Mouse (Mus musculus) 416B (cell line): ENCODE data around the gene Kcnk18.

Source experiments
- DNase-seq: peaks from one replicate; pipeline ENCODE4 v3.0.0; 2011; ENCODE audit warnings: low read depth

Kcnk18 gene

GRCm38 (mm10) chr19:59228376-59228775 lies 9.4 kb downstream of the Kcnk18 start:
- no peak for DNase-seq

GRCm38 (mm10) chr19:59232786-59233185 lies 13.8 kb downstream of the Kcnk18 start:
- peak; percentile 23 for DNase-seq

GRCm38 (mm10) chr19:59235001-59235400 lies 16.0 kb downstream of the Kcnk18 start:
- DNase-seq: no peak

GRCm38 (mm10) chr19:59236046-59236445 lies 17.0 kb downstream of the Kcnk18 start:
- no peak for DNase-seq

- no peak for DNase-seq
Measured at GRCm38 (mm10) chr19:59238630-59239029, 19.6 kb downstream of the Kcnk18 start.

GRCm38 (mm10) chr19:59239124-59239817 lies 20.3 kb downstream of the Kcnk18 start:
- DNase-seq: peak; percentile 73

GRCm38 (mm10) chr19:59241987-59242386 lies 23.0 kb downstream of the Kcnk18 start:
- peak; percentile 40 for DNase-seq

- DNase-seq: peak; percentile 71
Measured at GRCm38 (mm10) chr19:59243057-59243456, 24.0 kb downstream of the Kcnk18 start.

- peak; percentile 86 for DNase-seq
Measured at GRCm38 (mm10) chr19:59248144-59248543, 29.1 kb downstream of the Kcnk18 start.

- peak; percentile 91 for DNase-seq
Measured at GRCm38 (mm10) chr19:59248553-59249286, 29.7 kb downstream of the Kcnk18 start.

- DNase-seq: peak; percentile 90
Measured at GRCm38 (mm10) chr19:59252651-59253050, 33.6 kb downstream of the Kcnk18 start.

GRCm38 (mm10) chr19:59259633-59260032 lies 40.6 kb downstream of the Kcnk18 start:
- no peak for DNase-seq

GRCm38 (mm10) chr19:59260718-59261442 lies 41.9 kb downstream of the Kcnk18 start, which contains the start of gene Slc18a2:
TSS of gene Slc18a2 (plus strand) at chr19:59260896.
- DNase-seq: peak; percentile 85

GRCm38 (mm10) chr19:59261604-59262003 lies 42.6 kb downstream of the Kcnk18 start:
- peak; percentile 96 for DNase-seq

GRCm38 (mm10) chr19:59263171-59263570 lies 44.2 kb downstream of the Kcnk18 start:
- DNase-seq: no peak

GRCm38 (mm10) chr19:59264838-59265532 lies 46.0 kb downstream of the Kcnk18 start:
- no peak for DNase-seq

GRCm38 (mm10) chr19:59265907-59266306 lies 46.9 kb downstream of the Kcnk18 start:
- DNase-seq: no peak

- DNase-seq: no peak
Measured at GRCm38 (mm10) chr19:59267417-59267963, 48.5 kb downstream of the Kcnk18 start.

- DNase-seq: no peak
Measured at GRCm38 (mm10) chr19:59273190-59273589, 54.2 kb downstream of the Kcnk18 start.

- DNase-seq: no peak
Measured at GRCm38 (mm10) chr19:59276354-59276753, 57.3 kb downstream of the Kcnk18 start.

- no peak for DNase-seq
Measured at GRCm38 (mm10) chr19:59280841-59281240, 61.8 kb downstream of the Kcnk18 start.

- DNase-seq: no peak
Measured at GRCm38 (mm10) chr19:59282001-59282400, 63.0 kb downstream of the Kcnk18 start.
